Mouse (Mus musculus) midbrain, embryonic 16.5 days (tissue): ENCODE data around the gene Gpr34. TPM values are rescaled to one million over a fixed set of nuclear protein-coding genes. Genes with fewer than 3 reads are reported as not detected.

Experiments used
- ATAC-seq: fragments of 200-750 bp; cut with Nextera tagmentation; 2 replicates; pipeline ENCODE4 v1.8.0; 2017; ENCODE audit warnings: moderate TSS enrichment
- H3K27ac ChIP-seq: fragments of 300-500 bp; sonication (generic); 2 replicates; pipeline ENCODE4 v1.5.1; 2014; ENCODE audit warnings: mild to moderate bottlenecking, low read length, mixed read lengths
- H3K27me3 ChIP-seq: fragments of 300-500 bp; sonication (generic); 2 replicates; pipeline ENCODE4 v1.6.1; 2014; ENCODE audit warnings: low read depth, low read length, mixed read lengths; ENCODE audit not compliant: control insufficient read depth, insufficient read depth
- H3K36me3 ChIP-seq: fragments of 300-500 bp; sonication (generic); 2 replicates; pipeline ENCODE4 v1.6.1; 2014; ENCODE audit warnings: mild to moderate bottlenecking, low read length, moderate library complexity, mixed read lengths; ENCODE audit not compliant: control insufficient read depth, insufficient read depth
- H3K4me1 ChIP-seq: fragments of 300-500 bp; sonication (generic); 2 replicates; pipeline ENCODE4 v1.6.1; 2014; ENCODE audit warnings: mild to moderate bottlenecking, low read length, mixed read lengths; ENCODE audit not compliant: control insufficient read depth, insufficient read depth
- H3K4me2 ChIP-seq: fragments of 300-500 bp; sonication (generic); 2 replicates; pipeline ENCODE4 v1.6.1; 2014; ENCODE audit warnings: mild to moderate bottlenecking, low read length, mixed read lengths
- H3K4me3 ChIP-seq: fragments of 300-500 bp; sonication (generic); 2 replicates; pipeline ENCODE4 v1.5.1; 2014; ENCODE audit warnings: low read depth, mild to moderate bottlenecking, low read length, moderate library complexity, mixed read lengths
- H3K9ac ChIP-seq: fragments of 300-500 bp; sonication (generic); 2 replicates; pipeline ENCODE4 v1.6.1; 2014; ENCODE audit warnings: low read depth, low read length, mixed read lengths
- H3K9me3 ChIP-seq: fragments of 300-500 bp; sonication (generic); replicated peaks from 2 replicates; pipeline ENCODE4 v1.6.1; 2014; ENCODE audit warnings: mild to moderate bottlenecking, low read length, mixed read lengths; ENCODE audit not compliant: control insufficient read depth, poor library complexity, severe bottlenecking
- WGBS: fragments of 180-500 bp; shearing (Covaris S2); extraction: QIAGEN DNeasy Blood & Tissue Kit; methylation state at CpG from one replicate; pipeline ENCODE4 v1.1.7; 2014; 5-methylcytosine and 5-hydroxymethylcytosine counted together
- polyA plus RNA-seq: library from polyadenylated mRNA; unstranded; fragments of >200 nt; fragmentation: Nextera tagmentation; extraction: Ambion mirVana; gene quantifications from 2 replicates; pipeline ENCODE4 v1.2.1, GENCODE M21; 2015

The Gpr34 gene
- 2.6 and 2.9 TPM in 2 replicates for polyA plus RNA-seq

DNA sequence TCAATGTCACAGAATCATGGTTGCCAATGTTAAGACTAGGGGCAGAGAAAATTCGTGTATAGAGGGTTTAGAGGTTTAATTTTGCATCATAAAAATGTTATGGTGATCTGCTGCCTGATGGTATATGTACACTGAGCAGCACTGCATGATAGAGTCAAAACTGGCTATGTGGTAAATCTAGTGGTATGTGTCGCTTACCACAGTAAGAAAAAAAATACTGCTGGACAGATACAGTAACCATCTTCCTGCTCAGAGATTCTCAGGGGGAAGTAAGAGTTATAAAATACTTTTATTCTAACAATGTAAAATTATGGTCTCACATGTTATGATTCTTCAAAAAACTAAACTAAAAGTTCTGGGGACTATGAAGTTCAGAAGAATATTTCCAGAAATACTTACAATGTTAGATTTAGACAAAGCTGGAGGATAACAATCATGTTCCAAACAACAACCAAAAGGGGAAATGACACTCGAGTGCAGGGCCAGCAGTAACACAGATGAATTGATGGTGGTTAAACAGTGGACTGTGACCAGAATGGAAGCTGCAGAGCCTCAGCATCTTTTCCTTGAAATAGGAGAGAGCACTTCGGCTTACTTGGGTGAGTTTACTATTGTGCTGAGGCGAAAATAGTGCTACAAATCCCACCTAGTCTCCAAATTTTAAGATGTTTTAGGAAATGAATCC lies at the start of gene Gpr34:
TSS of gene Gpr34 (plus strand) at position 491 of the 685 bp plus-strand sequence.
- H3K4me2 ChIP-seq: no peak within 1 kb of the TSS
- H3K36me3 ChIP-seq: no peaks in the 10 kb centered on the region
- no peak within 1 kb of the TSS for H3K27ac ChIP-seq
- no peak within 1 kb of the TSS for H3K9ac ChIP-seq
- H3K4me3 ChIP-seq: no peak within 1 kb of the TSS
- no peaks in the 10 kb centered on the region for H3K27me3 ChIP-seq
- 73% methylated on average over 5 of the region's 5 CpGs for WGBS
- no peaks in the 10 kb centered on the region for H3K4me1 ChIP-seq
- no peak for ATAC-seq
- H3K9me3 ChIP-seq: no peaks in the 10 kb centered on the region

DNA sequence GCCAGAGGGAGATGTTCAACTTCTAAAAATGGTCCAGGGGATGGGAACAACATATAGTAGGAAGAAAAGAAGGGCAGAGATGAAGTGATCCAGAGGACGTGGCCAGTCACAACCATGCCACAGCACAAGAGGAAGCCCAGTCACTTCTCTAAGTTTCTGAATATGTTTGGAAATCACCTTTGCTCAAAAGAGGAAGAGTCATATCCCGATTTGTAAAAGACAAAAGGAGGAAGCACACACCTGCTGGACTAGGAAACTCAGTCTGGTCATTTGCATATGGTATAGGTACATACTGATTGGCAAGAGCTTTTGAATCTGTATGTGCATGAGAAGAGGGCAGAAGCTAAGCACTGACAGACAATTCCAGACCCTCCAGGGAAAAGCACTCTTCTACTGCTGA lies 32.5 kb upstream of the Gpr34 start:
- WGBS: 81% methylated on average over 2 of the region's 2 CpGs
- no peak for ATAC-seq
- Histone ChIP-seq H3K4me3 (no peak overlapping the region), H3K27ac (no peak overlapping the region), H3K4me2 (no peak overlapping the region), H3K9me3 (no peaks in the 10 kb centered on the region), H3K36me3 (no peaks in the 10 kb centered on the region), H3K4me1 (no peaks in the 10 kb centered on the region), H3K27me3 (no peaks in the 10 kb centered on the region), H3K9ac (no peak overlapping the region)

DNA sequence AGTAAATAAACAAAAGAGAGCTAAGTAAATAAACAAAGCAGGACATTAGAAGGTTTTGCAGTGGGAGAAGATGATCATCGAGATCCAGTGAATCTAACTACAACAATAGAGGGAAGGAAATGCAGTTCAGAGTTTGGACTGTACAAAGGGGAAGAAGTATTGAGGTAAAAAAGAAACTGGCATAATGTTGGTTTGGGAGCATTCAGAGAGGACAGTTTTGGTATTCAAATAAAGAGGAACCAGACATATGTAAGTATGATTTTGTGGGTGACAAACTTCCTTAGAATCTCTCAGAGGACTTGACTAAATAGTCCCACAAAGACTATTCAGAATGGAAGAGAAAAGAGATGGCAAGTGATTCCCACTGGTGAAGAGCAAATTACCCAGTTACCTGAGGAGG lies 31.9 kb upstream of the Gpr34 start:
- Histone ChIP-seq H3K9me3 (no peaks in the 10 kb centered on the region), H3K27me3 (no peaks in the 10 kb centered on the region), H3K9ac (no peak overlapping the region), H3K36me3 (no peaks in the 10 kb centered on the region), H3K4me1 (no peaks in the 10 kb centered on the region), H3K27ac (no peak overlapping the region), H3K4me3 (no peak overlapping the region), H3K4me2 (no peak overlapping the region)
- no peak for ATAC-seq
- WGBS: 84% methylated on average over 1 of the region's 1 CpGs

DNA sequence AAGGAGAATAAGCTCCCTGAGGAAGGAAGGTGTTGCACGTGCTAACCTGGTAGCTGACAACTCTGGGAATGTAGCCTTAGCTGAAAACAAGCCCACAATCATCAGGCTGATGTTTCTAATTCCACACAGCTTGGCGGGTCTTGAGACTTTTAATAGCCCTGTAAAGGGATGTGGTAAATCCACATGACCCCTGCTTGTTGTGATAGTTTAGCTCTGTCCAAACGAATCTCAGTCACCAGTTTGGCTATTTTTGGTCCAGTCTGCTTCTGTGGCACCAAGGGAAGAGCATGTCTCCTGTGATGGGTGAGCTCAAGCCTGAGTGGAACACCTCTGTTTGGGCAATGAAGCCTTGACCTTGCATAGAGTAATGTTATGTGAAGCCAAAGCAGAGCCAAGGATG lies 25.1 kb upstream of the Gpr34 start:
- no peaks in the 10 kb centered on the region for H3K36me3 ChIP-seq
- WGBS: 76% methylated on average over 3 of the region's 3 CpGs
- no peak for ATAC-seq
- H3K9me3 ChIP-seq: no peaks in the 10 kb centered on the region
- no peaks in the 10 kb centered on the region for H3K4me1 ChIP-seq
- H3K27me3 ChIP-seq: no peaks in the 10 kb centered on the region
- H3K27ac ChIP-seq: no peak overlapping the region
- H3K9ac ChIP-seq: no peak overlapping the region
- no peak overlapping the region for H3K4me2 ChIP-seq
- H3K4me3 ChIP-seq: no peak overlapping the region

DNA sequence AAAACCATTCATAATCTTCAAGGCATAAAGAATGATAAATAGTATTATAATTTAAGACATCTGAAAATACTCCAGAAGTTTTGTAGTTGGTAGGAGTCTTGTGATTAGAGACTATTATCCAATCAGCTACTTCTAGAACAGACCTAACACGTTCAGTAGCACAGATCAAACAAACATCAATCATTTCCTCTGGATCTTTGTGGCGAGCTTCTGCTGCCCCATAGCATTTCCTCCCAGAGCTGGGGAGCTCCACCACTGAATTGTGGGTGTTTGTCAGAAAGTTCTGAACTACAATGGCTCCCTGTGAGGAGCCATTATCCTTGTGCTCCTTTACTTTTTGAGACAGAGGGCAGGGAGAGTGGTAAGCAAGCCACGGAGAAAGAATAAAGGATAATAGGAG lies 24.1 kb upstream of the Gpr34 start:
- no peak overlapping the region for H3K9ac ChIP-seq
- H3K9me3 ChIP-seq: no peaks in the 10 kb centered on the region
- no peak for ATAC-seq
- no peak overlapping the region for H3K4me3 ChIP-seq
- no peak overlapping the region for H3K4me2 ChIP-seq
- no peak overlapping the region for H3K27ac ChIP-seq
- no peaks in the 10 kb centered on the region for H3K27me3 ChIP-seq
- H3K36me3 ChIP-seq: no peaks in the 10 kb centered on the region
- 47% methylated on average over 3 of the region's 3 CpGs for WGBS
- H3K4me1 ChIP-seq: no peaks in the 10 kb centered on the region

DNA sequence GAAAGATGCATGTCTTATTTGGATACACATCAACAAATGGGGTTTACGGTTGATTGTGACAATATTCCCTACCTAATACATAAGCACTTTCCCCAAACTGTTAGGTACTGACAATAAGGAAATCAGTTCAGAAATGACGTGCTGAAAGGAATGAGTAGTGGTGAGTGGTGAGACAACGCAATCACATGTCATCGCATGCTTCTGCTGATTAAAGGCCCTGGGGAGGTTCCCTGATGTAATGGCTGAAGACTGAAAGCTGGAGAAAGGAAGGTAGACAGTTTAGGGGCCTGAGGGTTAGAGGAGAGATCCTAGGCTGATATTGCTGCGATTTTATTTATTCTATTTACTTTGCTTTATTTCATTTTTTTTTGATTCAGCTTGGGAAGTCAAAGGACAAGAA lies 20.8 kb upstream of the Gpr34 start:
- ATAC-seq: no peak
- Histone ChIP-seq H3K4me1 (no peaks in the 10 kb centered on the region), H3K9ac (no peak overlapping the region), H3K27me3 (no peaks in the 10 kb centered on the region; the same call in 1 of the 2 replicates), H3K9me3 (no peaks in the 10 kb centered on the region), H3K36me3 (no peaks in the 10 kb centered on the region), H3K27ac (no peak overlapping the region), H3K4me2 (no peak overlapping the region), H3K4me3 (no peak overlapping the region)
- 89% methylated on average over 5 of the region's 5 CpGs for WGBS

DNA sequence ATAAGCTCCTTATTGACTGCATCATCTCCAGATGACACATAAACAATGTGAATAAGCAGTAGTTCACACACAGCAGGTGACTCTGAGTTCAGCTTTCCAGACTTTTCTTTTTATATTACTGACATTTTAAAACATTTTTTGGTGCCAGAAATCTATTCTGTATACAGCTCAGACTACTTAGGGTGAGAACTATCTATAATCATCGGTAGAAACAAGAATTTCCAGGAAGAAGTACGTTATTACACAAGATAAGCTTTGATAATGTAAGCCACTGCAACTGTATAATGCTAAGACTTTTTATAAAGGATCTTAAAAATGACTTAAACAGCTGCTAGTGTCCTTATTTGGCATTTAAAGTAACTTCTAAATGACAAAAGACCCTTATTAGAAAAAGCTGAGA lies 19.8 kb upstream of the Gpr34 start:
- 75% methylated on average over 2 of the region's 2 CpGs for WGBS
- no peaks in the 10 kb centered on the region for H3K4me1 ChIP-seq
- ATAC-seq: no peak
- H3K27me3 ChIP-seq: no peaks in the 10 kb centered on the region; the same call in 1 of the 2 replicates
- H3K9me3 ChIP-seq: no peaks in the 10 kb centered on the region
- no peak overlapping the region for H3K4me2 ChIP-seq
- no peak overlapping the region for H3K4me3 ChIP-seq
- H3K27ac ChIP-seq: no peak overlapping the region
- H3K9ac ChIP-seq: no peak overlapping the region
- no peaks in the 10 kb centered on the region for H3K36me3 ChIP-seq

DNA sequence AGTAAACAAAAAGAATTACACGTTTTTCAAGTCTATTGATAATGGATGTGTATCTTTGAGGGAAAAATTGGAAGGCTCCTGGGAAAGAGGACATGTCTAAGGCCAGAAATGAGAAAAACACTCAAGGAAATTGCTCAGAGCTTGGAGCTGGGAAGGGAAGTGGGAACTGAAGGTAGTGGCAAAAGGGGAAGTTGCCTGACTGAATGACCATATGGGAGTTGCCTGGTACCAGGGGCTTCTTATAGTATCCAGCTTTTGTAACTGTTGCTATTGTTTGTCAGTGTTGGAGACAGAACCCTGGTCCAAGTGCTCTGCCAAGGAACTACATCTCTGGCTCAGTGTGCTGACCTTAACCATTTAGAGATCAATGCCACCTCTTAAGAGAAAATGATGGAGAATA lies 15.2 kb upstream of the Gpr34 start:
- 74% methylated on average over 1 of the region's 1 CpGs for WGBS

DNA sequence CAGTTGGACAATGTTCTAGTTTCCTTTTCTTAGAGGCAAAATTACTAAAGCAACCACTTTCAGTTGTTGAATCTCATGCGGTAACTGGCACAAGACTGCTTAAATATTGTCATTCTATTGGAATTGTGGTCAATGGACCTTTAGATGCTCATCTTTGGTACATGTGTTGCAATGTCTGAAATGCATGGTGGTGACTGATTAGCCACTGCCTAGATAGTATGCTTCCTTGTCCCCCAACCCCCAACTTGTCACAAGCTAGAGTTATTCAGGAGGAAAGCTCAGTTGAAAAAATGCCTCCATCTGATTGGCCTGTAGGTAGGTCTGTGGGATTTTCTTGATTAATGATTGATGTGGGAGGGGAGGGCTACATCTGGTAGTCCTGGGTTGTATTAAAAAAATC lies 14.6 kb upstream of the Gpr34 start:
- 88% methylated on average over 1 of the region's 1 CpGs for WGBS
- H3K36me3 ChIP-seq: no peaks in the 10 kb centered on the region
- ATAC-seq: no peak
- no peaks in the 10 kb centered on the region; the same call in 1 of the 2 replicates for H3K27me3 ChIP-seq
- no peak overlapping the region for H3K4me3 ChIP-seq
- H3K4me1 ChIP-seq: no peaks in the 10 kb centered on the region
- no peak overlapping the region for H3K4me2 ChIP-seq
- no peak overlapping the region for H3K9ac ChIP-seq
- H3K9me3 ChIP-seq: no peaks in the 10 kb centered on the region
- no peak overlapping the region for H3K27ac ChIP-seq

More for the DNA sequence above, 15.2 kb upstream of the Gpr34 start:
- Histone ChIP-seq H3K27ac (no peak overlapping the region), H3K9ac (no peak overlapping the region), H3K27me3 (no peaks in the 10 kb centered on the region; the same call in 1 of the 2 replicates), H3K9me3 (no peaks in the 10 kb centered on the region), H3K4me2 (no peak overlapping the region), H3K4me3 (no peak overlapping the region), H3K4me1 (no peaks in the 10 kb centered on the region), H3K36me3 (no peaks in the 10 kb centered on the region)
- ATAC-seq: no peak
